Mouse (Mus musculus) CH12.LX (cell line): ENCODE results near the gene Vamp2.

Source experiments
- BHLHE40 ChIP-seq: IDR thresholded peaks from 2 replicates; pipeline ENCODE4 v1.6.1; 2011; ENCODE audit warnings: mild to moderate bottlenecking, low read depth, low read length, improper control_type of control experiment
- CHD2 ChIP-seq: IDR thresholded peaks from 2 replicates; pipeline ENCODE4 v1.6.1; 2011; ENCODE audit warnings: low read length, improper control_type of control experiment
- CTCF ChIP-seq, 2 experiments: IDR thresholded peaks in 1 of 2; conservative IDR thresholded peaks in 1 of 2; 2 replicates each; pipeline ENCODE4 v1.5.1; 2011 to 2012; ENCODE audit warnings: low read depth in 2 of 2, low read length in 2 of 2, improper control_type of control experiment in 1 of 2, inconsistent platforms in 1 of 2, mild to moderate bottlenecking in 1 of 2, moderate library complexity in 1 of 2
- EP300 ChIP-seq: IDR thresholded peaks from 2 replicates; pipeline ENCODE4 v1.6.1; 2011; ENCODE audit warnings: low read length, improper control_type of control experiment
- GABPA ChIP-seq: IDR thresholded peaks from 2 replicates; pipeline ENCODE4 v1.6.1; 2012; ENCODE audit warnings: low read depth, low read length, improper control_type of control experiment, inconsistent platforms; ENCODE audit not compliant: insufficient replicate concordance
- HCFC1 ChIP-seq: IDR thresholded peaks from 2 replicates; pipeline ENCODE4 v1.6.1; 2012; ENCODE audit warnings: low read depth, mild to moderate bottlenecking, inconsistent platforms, low read length, improper control_type of control experiment
- MAX ChIP-seq: IDR thresholded peaks from 2 replicates; pipeline ENCODE4 v1.6.1; 2011; ENCODE audit warnings: low read length, improper control_type of control experiment
- MYC ChIP-seq: IDR thresholded peaks from 2 replicates; pipeline ENCODE4 v1.6.1; 2011; ENCODE audit warnings: low read depth, mild to moderate bottlenecking, improper control_type of control experiment, low read length
- PAX5 ChIP-seq: IDR thresholded peaks from 2 replicates; pipeline ENCODE4 v1.6.1; 2012; ENCODE audit warnings: low read length, inconsistent platforms, mixed read lengths
- POLR2A ChIP-seq: IDR thresholded peaks from 2 replicates; pipeline ENCODE4 v1.6.1; 2011; ENCODE audit warnings: low read depth, mild to moderate bottlenecking, improper control_type of control experiment, low read length
- ZKSCAN1 ChIP-seq: IDR thresholded peaks from 2 replicates; pipeline ENCODE4 v1.6.1; 2012; ENCODE audit warnings: low read depth, inconsistent platforms, low read length, improper control_type of control experiment, borderline replicate concordance

GRCm38 (mm10) chr11:69105796-69106195 lies 17.5 kb downstream of the Vamp2 start:
- no peak for TF ChIP-seq EP300
- TF ChIP-seq ZKSCAN1: no peak
- no peak for TF ChIP-seq CHD2
- no peak for TF ChIP-seq MYC
- TF ChIP-seq HCFC1: no peak
- no peak for TF ChIP-seq PAX5
- TF ChIP-seq CTCF (conservative IDR thresholded peaks at IDR 0.05 in 1 of 2, IDR thresholded peaks at IDR 0.05 in 1 of 2; ENCODE audit: low read depth in 2 of 2, low read length in 2 of 2): no peak
- no peak for TF ChIP-seq BHLHE40
- TF ChIP-seq POLR2A: no peak
- TF ChIP-seq GABPA: no peak
- no peak for TF ChIP-seq MAX
